Mouse (Mus musculus) c-Kit-positive CD71-negative TER-119-negative erythroid progenitor cells, embryonic 14.5 days (primary cell): ENCODE measurements at regions not wholly inside any gene's neighbourhood (a gene's known extent, or its start where the extent isn't known, plus 50 kb on each side); places are given as distances from the start of the nearest gene placed in this dataset.

Source experiments
- DNase-seq: peaks from one replicate; pipeline ENCODE4 v3.0.0-alpha.2; 2013; ENCODE audit warnings: low read depth

DNA sequence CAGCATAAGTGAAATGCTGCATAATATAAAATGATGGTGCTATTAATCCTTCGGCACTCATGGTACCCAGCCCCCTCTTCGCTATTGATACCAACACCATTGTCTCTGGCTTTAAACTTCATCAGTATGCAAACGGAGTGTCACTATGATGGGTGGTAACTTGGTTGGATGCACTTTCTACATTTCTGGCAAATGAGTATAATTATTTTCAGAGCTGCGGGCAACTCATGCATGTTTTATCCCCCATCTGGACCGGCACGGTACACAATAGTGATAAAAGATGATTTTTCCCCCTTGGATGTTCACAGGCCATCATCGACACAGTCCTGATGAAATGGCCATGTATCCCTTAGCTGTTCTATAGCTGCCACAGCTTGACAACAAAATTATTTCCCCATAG is 503.9 kb upstream of the Smim15 start:
- no peak for DNase-seq

- no peak for DNase-seq
Observed at GRCm38 (mm10) chr13:107539867-107540266, 504.4 kb upstream of the Smim15 start.

DNA sequence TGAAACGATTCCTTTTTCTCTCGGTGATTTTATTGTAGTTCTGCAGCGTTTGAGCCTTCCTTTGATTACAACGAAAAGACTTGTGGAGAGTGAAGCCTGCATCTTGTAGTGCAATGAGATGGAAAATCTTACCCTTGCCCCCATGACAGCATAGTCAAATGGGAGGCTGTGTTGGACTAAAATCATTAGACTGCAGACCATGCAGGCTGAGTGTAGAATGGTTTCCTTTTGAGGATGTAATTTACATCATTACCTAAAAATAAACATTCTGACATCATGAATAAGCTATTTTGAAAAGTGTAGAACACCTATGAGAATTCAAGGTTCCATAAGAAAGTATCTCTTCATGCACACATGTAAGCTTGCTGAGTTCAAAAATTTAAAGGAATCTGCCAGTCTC is 504.9 kb upstream of the Smim15 start:
- DNase-seq = no peak

DNA sequence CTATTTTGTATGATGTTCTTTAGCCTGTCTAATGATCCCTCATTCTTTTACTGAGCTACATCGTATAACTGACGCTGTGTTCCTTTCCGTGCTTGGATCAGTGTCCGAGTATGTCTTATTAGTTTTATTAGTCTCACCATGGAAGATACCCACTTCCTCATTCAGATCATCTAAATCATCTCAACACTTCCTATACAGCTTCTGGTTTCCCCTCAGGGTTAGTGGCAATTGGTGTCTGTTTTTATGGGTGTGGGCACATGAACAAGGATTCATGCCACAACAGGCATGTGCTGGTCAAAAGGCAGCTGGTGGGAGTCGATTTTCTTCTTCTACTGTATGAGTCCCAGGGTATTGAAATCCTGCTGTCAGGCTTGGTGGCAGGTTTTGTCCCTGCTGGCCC is 509.0 kb upstream of the Smim15 start:
- DNase-seq = no peak

DNA sequence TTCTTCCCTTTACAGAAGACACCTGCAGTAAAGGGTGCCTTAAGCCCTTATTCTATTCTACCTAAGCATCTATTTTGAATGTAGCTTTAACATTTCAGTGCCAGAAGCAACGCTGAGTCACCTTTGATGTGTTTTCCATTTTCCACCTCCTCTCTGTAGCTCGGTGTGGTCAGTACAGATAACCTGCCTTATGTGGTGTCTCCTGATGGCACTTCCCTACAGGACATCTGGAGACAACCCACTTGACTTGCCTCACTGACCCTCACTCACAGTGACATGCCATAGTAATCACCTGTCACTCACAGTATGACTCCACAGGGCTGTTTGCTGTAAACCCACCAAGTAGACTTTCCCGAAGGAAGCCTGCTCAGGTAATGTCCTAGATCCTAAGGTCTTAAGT is 510.9 kb upstream of the Smim15 start:
- no peak for DNase-seq

DNA sequence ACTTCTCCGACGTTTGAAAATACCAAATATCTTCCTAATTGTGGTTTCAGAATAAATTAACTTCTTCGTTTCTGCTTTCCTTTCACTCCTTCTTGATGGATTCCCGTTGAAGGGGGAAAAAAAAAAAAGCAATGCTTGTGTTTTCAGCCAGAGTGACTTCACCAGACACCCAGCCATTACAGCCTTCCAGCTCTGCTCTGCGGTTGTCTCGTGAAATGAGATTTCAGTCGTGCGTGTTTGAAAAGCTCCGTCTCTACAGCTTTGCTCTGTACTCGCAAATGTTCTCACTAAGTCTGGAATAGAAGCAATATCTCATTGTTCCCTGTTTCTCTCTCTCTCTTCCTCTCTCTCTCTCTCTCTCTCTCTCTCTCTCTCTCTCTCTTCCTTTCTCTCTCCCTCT is 509.6 kb upstream of the Kif2a start:
- DNase-seq = no peak

GRCm38 (mm10) chr13:107531026-107531425 is 509.1 kb upstream of the Kif2a start:
- no peak for DNase-seq

DNA sequence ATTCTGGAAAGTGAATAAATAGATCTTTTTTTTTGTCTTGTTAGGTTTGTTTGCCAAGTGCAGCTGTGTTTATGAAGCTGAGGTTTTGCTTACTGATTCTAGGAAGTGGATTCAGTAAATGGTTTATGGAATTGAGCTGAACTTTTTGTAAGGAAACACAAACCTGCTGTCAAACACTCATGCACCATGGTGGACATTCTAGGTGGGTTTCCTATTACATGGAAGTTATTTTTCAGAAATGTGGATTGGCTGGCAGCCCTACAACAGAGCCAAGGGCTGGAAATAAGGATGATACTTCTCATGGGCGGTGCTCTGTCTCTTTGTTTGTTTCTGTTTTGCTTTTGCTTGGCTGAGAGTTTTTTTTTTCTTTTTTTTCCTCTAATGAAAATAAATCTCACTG is 508.5 kb upstream of the Kif2a start:
- no peak for DNase-seq

DNA sequence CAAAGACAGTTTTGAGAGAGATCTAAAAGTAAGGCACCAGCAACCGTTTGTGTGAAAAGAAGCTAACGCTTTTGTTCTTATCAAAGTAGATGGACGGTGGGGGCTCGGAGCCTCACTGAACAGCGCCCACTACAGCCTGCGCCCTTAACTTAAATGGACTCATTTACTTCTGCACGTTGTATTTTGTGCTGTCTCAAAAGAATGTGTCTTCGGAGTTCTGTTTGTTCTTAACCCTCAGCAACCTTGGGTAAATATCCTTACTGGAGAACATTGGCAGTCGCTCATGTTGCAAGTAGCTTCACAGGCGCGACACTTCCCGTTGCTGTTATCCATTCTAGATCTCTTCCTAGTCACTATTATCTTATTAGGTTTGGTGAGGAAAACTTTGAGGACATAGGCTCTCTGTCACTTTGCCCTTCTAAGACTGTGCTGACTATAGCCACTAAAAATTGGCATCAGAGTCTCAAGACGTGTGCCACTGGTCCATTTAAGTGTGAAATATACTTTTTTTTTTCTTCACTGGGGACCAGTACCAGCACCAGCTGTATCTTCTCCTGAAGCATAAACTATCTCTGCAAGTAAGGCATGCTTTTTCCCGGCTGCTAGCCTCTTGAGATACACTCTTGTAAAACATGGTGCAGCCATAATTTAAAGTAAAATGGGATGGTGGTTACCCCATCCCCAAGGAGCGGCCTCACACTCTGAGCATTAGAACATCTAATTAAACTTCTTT is 507.0 kb upstream of the Kif2a start:
- no peak for DNase-seq

DNA sequence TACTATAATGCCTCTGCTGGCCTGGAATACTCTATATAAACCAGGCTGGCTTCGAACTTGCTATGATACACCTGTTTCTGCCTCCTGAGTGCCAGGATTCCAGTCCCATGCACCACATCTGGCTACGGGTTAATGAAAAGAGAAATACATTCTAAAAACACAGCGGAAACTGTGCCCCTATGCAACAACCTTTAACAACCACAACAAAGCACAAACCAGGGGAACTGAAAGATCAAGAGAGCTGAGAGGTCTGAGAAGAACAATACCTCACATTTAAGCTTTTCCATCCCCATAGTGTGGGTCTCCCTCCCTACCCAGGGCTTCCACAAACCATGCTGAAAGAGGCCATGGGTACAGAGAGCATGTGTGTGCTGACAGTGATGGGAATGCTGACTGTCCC is 501.0 kb upstream of the Kif2a start:
- no peak for DNase-seq

GRCm38 (mm10) chr13:107514236-107514635 is 492.3 kb upstream of the Kif2a start:
- no peak for DNase-seq

GRCm38 (mm10) chr13:107513274-107514146 is 491.6 kb upstream of the Kif2a start:
- no peak for DNase-seq

- DNase-seq = no peak
Observed at GRCm38 (mm10) chr13:107507336-107507735, 485.4 kb upstream of the Kif2a start.

- DNase-seq = no peak
Observed at GRCm38 (mm10) chr13:107506832-107507231, 484.9 kb upstream of the Kif2a start.

GRCm38 (mm10) chr13:107505318-107505717 is 483.4 kb upstream of the Kif2a start:
- no peak for DNase-seq

DNA sequence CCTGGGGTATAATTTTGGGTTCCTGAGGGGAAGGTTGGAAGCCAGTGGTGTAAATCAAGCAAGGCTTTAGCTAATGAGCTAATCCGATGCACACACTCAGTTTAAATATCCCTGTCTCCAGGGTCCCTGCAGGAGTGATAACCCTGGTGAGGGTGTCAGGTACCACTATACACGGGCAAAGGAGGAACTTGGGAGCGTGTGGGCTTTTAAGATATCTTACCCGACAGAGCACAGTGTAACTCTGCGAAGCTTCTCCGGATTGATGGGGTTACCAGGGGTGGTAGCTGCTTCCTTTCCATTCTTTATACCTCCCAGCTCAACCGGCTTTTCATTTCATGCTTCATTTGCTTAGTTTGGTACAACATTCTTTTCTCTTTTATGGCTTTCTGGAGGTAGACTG is 480.3 kb upstream of the Kif2a start:
- no peak for DNase-seq

GRCm38 (mm10) chr13:107500776-107501489 is 479.0 kb upstream of the Kif2a start:
- no peak for DNase-seq

DNA sequence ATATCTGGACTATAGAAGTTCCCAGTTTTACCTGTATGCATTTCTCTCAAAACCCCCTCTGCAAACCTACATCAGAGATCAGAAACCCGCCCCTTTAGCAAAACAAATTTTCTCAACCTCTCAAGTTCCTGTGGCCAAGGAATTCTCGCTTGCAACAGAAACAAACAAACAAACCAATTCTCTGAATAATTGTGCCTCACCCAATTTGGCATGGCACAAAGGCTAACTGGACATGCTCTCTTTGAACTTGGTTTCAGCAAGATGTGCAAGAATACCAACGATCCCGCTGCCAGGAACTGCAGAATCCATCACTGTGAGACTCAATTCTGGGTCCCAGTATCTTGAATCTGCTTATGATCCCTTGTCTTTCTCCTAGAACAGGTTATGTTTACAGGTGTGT is 477.4 kb upstream of the Kif2a start:
- DNase-seq = no peak

DNA sequence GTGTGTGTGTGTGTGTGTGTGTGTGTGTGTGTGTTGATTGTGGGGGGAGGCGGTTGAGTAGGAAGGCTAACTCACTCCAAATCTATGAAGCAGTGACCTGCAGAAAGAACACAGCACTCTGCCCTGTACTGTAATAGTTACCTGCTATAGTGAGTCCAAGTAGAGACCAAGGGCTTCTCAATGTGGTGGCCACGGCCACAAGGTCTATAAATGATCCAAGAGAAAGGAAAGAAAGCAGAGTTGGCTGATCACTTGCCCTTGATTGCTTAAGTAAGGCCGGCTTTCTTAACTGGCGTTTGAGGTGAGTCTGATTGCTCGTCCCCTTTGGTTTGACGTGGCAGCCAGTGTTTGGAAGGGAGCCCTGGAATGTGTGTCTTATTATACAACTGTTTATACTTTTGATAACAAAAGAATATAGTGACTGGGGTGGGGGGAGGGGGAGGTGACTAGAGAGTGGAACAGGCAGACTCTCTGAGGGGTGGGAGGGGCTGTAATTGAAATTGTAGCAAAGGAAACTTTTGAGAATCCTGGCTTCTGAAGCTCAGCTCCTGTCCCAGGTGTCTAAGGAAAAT is 473.3 kb upstream of the Kif2a start:
- DNase-seq = no peak

DNA sequence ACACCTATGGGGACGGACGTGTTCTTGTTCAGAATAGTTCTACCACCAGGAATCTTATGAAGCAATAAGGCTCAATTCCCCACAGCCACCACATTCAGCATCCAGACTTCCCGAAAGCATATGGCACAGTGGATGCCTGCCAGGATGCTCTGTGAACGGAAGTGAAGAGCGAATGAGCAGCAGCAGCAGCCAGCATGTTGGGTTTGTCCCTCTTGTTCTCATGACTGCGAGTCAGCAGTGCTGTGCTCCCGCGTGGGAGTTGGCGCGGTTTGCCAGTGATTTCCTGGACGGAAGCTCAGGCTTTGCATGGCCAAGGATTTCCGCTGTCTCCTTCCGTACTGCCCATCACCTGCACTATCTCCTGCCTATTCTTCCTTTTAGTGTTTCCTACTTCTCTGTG is 471.8 kb upstream of the Kif2a start:
- DNase-seq = no peak

DNA sequence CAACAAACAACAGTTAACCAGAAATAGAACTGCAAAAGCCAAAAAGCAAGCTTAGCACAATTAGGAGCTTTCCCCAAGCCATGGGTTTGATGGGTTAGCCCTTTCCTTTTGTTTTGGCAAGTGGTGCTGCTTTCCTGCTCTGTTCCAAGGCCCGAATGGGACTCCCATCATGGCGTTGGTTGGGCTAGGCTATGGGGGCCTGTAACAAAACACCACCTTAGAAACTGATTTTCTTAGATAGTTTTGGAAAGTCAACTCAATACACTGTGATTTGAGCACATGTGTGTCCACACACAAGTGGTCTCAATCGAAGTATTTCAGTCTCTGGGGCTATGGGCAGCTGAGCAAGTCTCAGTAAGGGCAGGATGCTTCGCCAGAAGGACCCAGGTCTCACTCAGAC is 470.5 kb upstream of the Kif2a start:
- DNase-seq = no peak

- DNase-seq = no peak
Observed at GRCm38 (mm10) chr13:107491423-107491822, 469.5 kb upstream of the Kif2a start.
